Mouse (Mus musculus): ENCODE data around the gene Cyb5r4. TPM values are rescaled to one million over a fixed set of nuclear protein-coding genes. Genes with fewer than 3 reads are reported as not detected.
"Not testable (repeated sequence)": the region's sequence is repeated elsewhere in the genome, so short reads cannot be mapped to it uniquely, and the experiment has no call there.

The Cyb5r4 gene
- polyA plus RNA-seq (2015; fragmentation: Nextera tagmentation; extraction: Ambion mirVana): 92.0 and 93.9 TPM in 2 replicates

GRCm38 (mm10) chr9:87021778-87022523 lies at the start of gene Cyb5r4:
Gene Cyb5r4 (plus strand): TSS chr9:87022014.
- Histone ChIP-seq H3K27me3 (peaks cover 10% of the 10 kb centered on the region; the same call in 1 of the 2 replicates), H3K4me2 (peak within 1 kb of the TSS; percentile 74), H3K9me3 (replicated peaks) (no peaks in the 10 kb centered on the region), H3K27ac (peak within 1 kb of the TSS; percentile 65), H3K4me3 (peak within 1 kb of the TSS; percentile 78), H3K4me1 (peaks cover 20% of the 10 kb centered on the region), H3K9ac (peak within 1 kb of the TSS; percentile 86), H3K36me3 (ENCODE audit: poor library complexity, severe bottlenecking) (no peaks in the 10 kb centered on the region)
- peak; percentile 100 for ATAC-seq
- WGBS: under 1% methylated on average over 45 of the region's 52 CpGs

GRCm38 (mm10) chr9:86972471-86972870 lies 49.3 kb upstream of the Cyb5r4 start:
- not testable (repeated sequence) for ATAC-seq; H3K36me3 ChIP-seq (ENCODE audit: poor library complexity, severe bottlenecking); H3K9ac ChIP-seq; H3K4me1 ChIP-seq; H3K27ac ChIP-seq; H3K27me3 ChIP-seq; H3K4me3 ChIP-seq; H3K4me2 ChIP-seq; H3K9me3 ChIP-seq (replicated peaks)

- H3K4me2 ChIP-seq: no peak overlapping the region
- no peak overlapping the region for H3K9ac ChIP-seq
- no peaks in the 10 kb centered on the region for H3K36me3 ChIP-seq (ENCODE audit: poor library complexity, severe bottlenecking)
- H3K27ac ChIP-seq: no peak overlapping the region
- 63% methylated on average over 4 of the region's 4 CpGs for WGBS
- H3K9me3 ChIP-seq (replicated peaks): no peaks in the 10 kb centered on the region; the same call in 1 of the 2 replicates
- no peaks in the 10 kb centered on the region for H3K27me3 ChIP-seq
- H3K4me1 ChIP-seq: no peaks in the 10 kb centered on the region
- H3K4me3 ChIP-seq: no peak overlapping the region
- peak; percentile 83; the same call in 1 of the 2 replicates for ATAC-seq
These were observed 48.3 kb upstream of the Cyb5r4 start for GRCm38 (mm10) chr9:86973562-86973961.

- Histone ChIP-seq H3K27me3 (no peaks in the 10 kb centered on the region), H3K27ac (no peak overlapping the region), H3K9me3 (replicated peaks) (no peaks in the 10 kb centered on the region; the same call in 1 of the 2 replicates), H3K4me2 (no peak overlapping the region), H3K4me3 (no peak overlapping the region), H3K9ac (no peak overlapping the region), H3K4me1 (0 out of 2 replicates have a peak, but pooled peaks cover 5% of the 10 kb centered on the region), H3K36me3 (ENCODE audit: poor library complexity, severe bottlenecking) (no peaks in the 10 kb centered on the region)
- no peak for ATAC-seq
- WGBS: 89% methylated on average over 4 of the region's 4 CpGs
These were observed 44.9 kb upstream of the Cyb5r4 start for GRCm38 (mm10) chr9:86976896-86977295.

GRCm38 (mm10) chr9:86978257-86978907 lies 43.4 kb upstream of the Cyb5r4 start:
- 77% methylated on average over 7 of the region's 7 CpGs for WGBS
- no peak for ATAC-seq
- H3K27me3 ChIP-seq: no peaks in the 10 kb centered on the region
- H3K4me1 ChIP-seq: 0 out of 2 replicates have a peak, but pooled peaks cover 5% of the 10 kb centered on the region
- no peaks in the 10 kb centered on the region for H3K9me3 ChIP-seq (replicated peaks)
- no peak overlapping the region for H3K4me2 ChIP-seq
- H3K36me3 ChIP-seq (ENCODE audit: poor library complexity, severe bottlenecking): no peaks in the 10 kb centered on the region
- H3K4me3 ChIP-seq: no peak overlapping the region
- no peak overlapping the region for H3K9ac ChIP-seq
- H3K27ac ChIP-seq: no peak overlapping the region

GRCm38 (mm10) chr9:86980048-86980447 lies 41.8 kb upstream of the Cyb5r4 start:
- no peak overlapping the region for H3K4me2 ChIP-seq
- 0 out of 2 replicates have a peak, but pooled peaks cover 5% of the 10 kb centered on the region for H3K4me1 ChIP-seq
- H3K4me3 ChIP-seq: no peak overlapping the region
- no peaks in the 10 kb centered on the region for H3K27me3 ChIP-seq
- H3K9ac ChIP-seq: no peak overlapping the region
- no peak overlapping the region for H3K27ac ChIP-seq
- ATAC-seq: 0 out of 2 replicates have a peak, but pooled peaks have one; percentile 14
- no peaks in the 10 kb centered on the region for H3K9me3 ChIP-seq (replicated peaks)
- H3K36me3 ChIP-seq (ENCODE audit: poor library complexity, severe bottlenecking): no peaks in the 10 kb centered on the region

GRCm38 (mm10) chr9:86980942-86981341 lies 40.9 kb upstream of the Cyb5r4 start:
- Histone ChIP-seq H3K9me3 (replicated peaks) (no peaks in the 10 kb centered on the region), H3K36me3 (ENCODE audit: poor library complexity, severe bottlenecking) (no peaks in the 10 kb centered on the region), H3K27ac (no peak overlapping the region), H3K9ac (no peak overlapping the region), H3K4me2 (no peak overlapping the region), H3K27me3 (no peaks in the 10 kb centered on the region), H3K4me1 (0 out of 2 replicates have a peak, but pooled peaks cover 5% of the 10 kb centered on the region), H3K4me3 (no peak overlapping the region)
- ATAC-seq: 0 out of 2 replicates have a peak, but pooled peaks have one; percentile 19
- WGBS: 58% methylated on average over 2 of the region's 2 CpGs

GRCm38 (mm10) chr9:86981551-86981950 lies 40.3 kb upstream of the Cyb5r4 start:
- Histone ChIP-seq H3K36me3 (ENCODE audit: poor library complexity, severe bottlenecking) (no peaks in the 10 kb centered on the region), H3K4me3 (no peak overlapping the region), H3K9me3 (replicated peaks) (no peaks in the 10 kb centered on the region), H3K27me3 (no peaks in the 10 kb centered on the region), H3K4me2 (no peak overlapping the region), H3K4me1 (0 out of 2 replicates have a peak, but pooled peaks cover 5% of the 10 kb centered on the region), H3K27ac (no peak overlapping the region), H3K9ac (no peak overlapping the region)
- WGBS: 16% methylated on average over 10 of the region's 10 CpGs
- ATAC-seq: peak; percentile 56; the same call in 1 of the 2 replicates

- H3K9me3 ChIP-seq (replicated peaks): no peaks in the 10 kb centered on the region
- no peak overlapping the region for H3K4me2 ChIP-seq
- no peaks in the 10 kb centered on the region for H3K36me3 ChIP-seq (ENCODE audit: poor library complexity, severe bottlenecking)
- no peaks in the 10 kb centered on the region for H3K27me3 ChIP-seq
- no peak overlapping the region for H3K4me3 ChIP-seq
- no peak overlapping the region for H3K9ac ChIP-seq
- no peak overlapping the region for H3K27ac ChIP-seq
- ATAC-seq: no peak
- 88% methylated on average over 3 of the region's 3 CpGs for WGBS
- H3K4me1 ChIP-seq: 0 out of 2 replicates have a peak, but pooled peaks cover 5% of the 10 kb centered on the region
These were observed 37.2 kb upstream of the Cyb5r4 start for GRCm38 (mm10) chr9:86984583-86984982.

- no peaks in the 10 kb centered on the region for H3K27me3 ChIP-seq
- no peak overlapping the region for H3K27ac ChIP-seq
These were observed 36.7 kb upstream of the Cyb5r4 start for GRCm38 (mm10) chr9:86985105-86985504.

GRCm38 (mm10) chr9:86986703-86987296 lies 35.0 kb upstream of the Cyb5r4 start:
- no peaks in the 10 kb centered on the region for H3K27me3 ChIP-seq
- H3K9me3 ChIP-seq (replicated peaks): no peaks in the 10 kb centered on the region
- H3K4me3 ChIP-seq: no peak overlapping the region
- H3K36me3 ChIP-seq (ENCODE audit: poor library complexity, severe bottlenecking): no peaks in the 10 kb centered on the region
- WGBS: 70% methylated on average over 7 of the region's 7 CpGs
- H3K9ac ChIP-seq: no peak overlapping the region
- no peak for ATAC-seq
- H3K27ac ChIP-seq: no peak overlapping the region
- H3K4me1 ChIP-seq: no peaks in the 10 kb centered on the region
- no peak overlapping the region for H3K4me2 ChIP-seq

More at GRCm38 (mm10) chr9:86985105-86985504, 36.7 kb upstream of the Cyb5r4 start:
- Histone ChIP-seq H3K4me2 (no peak overlapping the region), H3K36me3 (ENCODE audit: poor library complexity, severe bottlenecking) (no peaks in the 10 kb centered on the region), H3K4me3 (no peak overlapping the region), H3K9ac (no peak overlapping the region), H3K9me3 (replicated peaks) (no peaks in the 10 kb centered on the region), H3K4me1 (0 out of 2 replicates have a peak, but pooled peaks cover 5% of the 10 kb centered on the region)
- 82% methylated on average over 6 of the region's 6 CpGs for WGBS
- ATAC-seq: no peak

GRCm38 (mm10) chr9:86989822-86990221 lies 32.0 kb upstream of the Cyb5r4 start:
- Histone ChIP-seq H3K9me3 (replicated peaks) (no peaks in the 10 kb centered on the region), H3K27ac (no peak overlapping the region), H3K36me3 (ENCODE audit: poor library complexity, severe bottlenecking) (no peaks in the 10 kb centered on the region), H3K4me3 (no peak overlapping the region), H3K9ac (no peak overlapping the region), H3K27me3 (no peaks in the 10 kb centered on the region), H3K4me1 (no peaks in the 10 kb centered on the region), H3K4me2 (no peak overlapping the region)
- ATAC-seq: no peak

All from forebrain, embryonic 13.5 days (tissue).